Mouse (Mus musculus) CH12.LX (cell line): ENCODE results near the gene Nfic. TPM values are rescaled to one million over a fixed set of nuclear protein-coding genes. Genes with fewer than 3 reads are reported as not detected.

Experiments used
- DNase-seq: peaks from one replicate; pipeline ENCODE4 v3.0.0-alpha.2; 2013; ENCODE audit errors: extremely low read depth
- H3K27ac ChIP-seq: 2 replicates; pipeline ENCODE4 v1.5.1; 2012; ENCODE audit warnings: low read depth, mild to moderate bottlenecking, control low read depth, moderate library complexity; ENCODE audit not compliant: insufficient read depth
- H3K27me3 ChIP-seq: replicated peaks from 2 replicates; pipeline ENCODE3; 2012; ENCODE audit warnings: inconsistent platforms
- H3K36me3 ChIP-seq, 2 experiments: replicated peaks in 1 of 2; 2 replicates each; pipeline versions ENCODE3 to v1.6.1; 2012; ENCODE audit warnings: inconsistent platforms in 1 of 2, low read length in 1 of 2, mild to moderate bottlenecking in 1 of 2, mixed read lengths in 1 of 2, moderate library complexity in 1 of 2; ENCODE audit not compliant: control insufficient read depth in 1 of 2, insufficient read depth in 1 of 2
- H3K4me1 ChIP-seq, 2 experiments: 2 replicates each; pipeline ENCODE4 v1.6.1; 2012; ENCODE audit warnings: inconsistent platforms in 1 of 2, moderate library complexity in 1 of 2; ENCODE audit not compliant: insufficient read depth in 2 of 2, control insufficient read depth in 1 of 2
- H3K4me2 ChIP-seq: 2 replicates; pipeline ENCODE4 v1.6.1; 2012; ENCODE audit warnings: low read depth, mild to moderate bottlenecking, control low read depth; ENCODE audit not compliant: poor library complexity, insufficient read depth, severe bottlenecking
- H3K4me3 ChIP-seq, 3 experiments: fragments of 150-350 bp in 1 of 3; sonication (generic) in 1 of 3; replicated peaks in 1 of 3; 2 replicates each; pipeline versions ENCODE3 to v1.5.1; 2011 to 2012; ENCODE audit warnings: low read depth in 2 of 3, low read length in 2 of 3, mild to moderate bottlenecking in 2 of 3, moderate library complexity in 2 of 3, control low read depth in 1 of 3, improper control_type of control experiment in 1 of 3, inconsistent platforms in 1 of 3, mixed read lengths in 1 of 3; ENCODE audit not compliant: poor library complexity in 1 of 3
- H3K79me2 ChIP-seq: replicated peaks from 2 replicates; pipeline ENCODE4 v1.6.1; 2012; ENCODE audit warnings: mild to moderate bottlenecking, moderate library complexity; ENCODE audit not compliant: control insufficient read depth, poor library complexity, insufficient read depth, severe bottlenecking; ENCODE audit errors: extremely low read depth
- H3K9ac ChIP-seq: 2 replicates; pipeline ENCODE4 v1.6.1; 2012; ENCODE audit warnings: low read depth, mild to moderate bottlenecking, control low read depth, moderate library complexity; ENCODE audit not compliant: insufficient read depth
- H3K9me3 ChIP-seq: replicated peaks from 2 replicates; pipeline ENCODE3; 2012; ENCODE audit warnings: low read length, inconsistent platforms, mixed read lengths
- CHD1 ChIP-seq: IDR thresholded peaks from 2 replicates; pipeline ENCODE4 v1.6.1; 2012; ENCODE audit warnings: low read depth, low read length, improper control_type of control experiment, inconsistent platforms
- CHD2 ChIP-seq: IDR thresholded peaks from 2 replicates; pipeline ENCODE4 v1.6.1; 2011; ENCODE audit warnings: low read length, improper control_type of control experiment
- CTCF ChIP-seq, 2 experiments: IDR thresholded peaks in 1 of 2; conservative IDR thresholded peaks in 1 of 2; 2 replicates each; pipeline ENCODE4 v1.5.1; 2011 to 2012; ENCODE audit warnings: low read depth in 2 of 2, low read length in 2 of 2, improper control_type of control experiment in 1 of 2, inconsistent platforms in 1 of 2, mild to moderate bottlenecking in 1 of 2, moderate library complexity in 1 of 2
- E2F4 ChIP-seq: IDR thresholded peaks from 2 replicates; pipeline ENCODE4 v1.6.1; 2011; ENCODE audit warnings: low read depth, low read length, improper control_type of control experiment; ENCODE audit not compliant: insufficient replicate concordance
- EP300 ChIP-seq: IDR thresholded peaks from 2 replicates; pipeline ENCODE4 v1.6.1; 2011; ENCODE audit warnings: low read length, improper control_type of control experiment
- ETS1 ChIP-seq: conservative IDR thresholded peaks from 2 replicates; pipeline ENCODE4 v1.6.1; 2012; ENCODE audit warnings: low read depth, mild to moderate bottlenecking, inconsistent platforms, low read length, improper control_type of control experiment, moderate library complexity
- IRF4 ChIP-seq: IDR thresholded peaks from 2 replicates; pipeline ENCODE4 v1.6.1; 2014; ENCODE audit warnings: low read depth, mild to moderate bottlenecking, inconsistent platforms, low read length, improper control_type of control experiment
- JUN ChIP-seq: IDR thresholded peaks from 2 replicates; pipeline ENCODE4 v1.6.1; 2011; ENCODE audit warnings: low read depth, mild to moderate bottlenecking, low read length, improper control_type of control experiment, moderate library complexity; ENCODE audit not compliant: insufficient read depth
- JUND ChIP-seq: conservative IDR thresholded peaks from 2 replicates; pipeline ENCODE4 v1.6.1; 2011; ENCODE audit warnings: low read depth, low read length, improper control_type of control experiment
- MAFK ChIP-seq: IDR thresholded peaks from 2 replicates; pipeline ENCODE4 v1.6.1; 2011; ENCODE audit warnings: low read length, improper control_type of control experiment; ENCODE audit not compliant: insufficient replicate concordance
- NELFE ChIP-seq: IDR thresholded peaks from 2 replicates; pipeline ENCODE4 v1.6.1; 2011; ENCODE audit warnings: low read depth, low read length, improper control_type of control experiment
- POLR2A ChIP-seq: IDR thresholded peaks from 2 replicates; pipeline ENCODE4 v1.6.1; 2011; ENCODE audit warnings: low read depth, mild to moderate bottlenecking, improper control_type of control experiment, low read length
- RAD21 ChIP-seq: IDR thresholded peaks from 2 replicates; pipeline ENCODE4 v1.6.1; 2011; ENCODE audit warnings: low read depth, mild to moderate bottlenecking, low read length, improper control_type of control experiment, moderate library complexity
- RCOR1 ChIP-seq: conservative IDR thresholded peaks from 2 replicates; pipeline ENCODE4 v1.6.1; 2012; ENCODE audit warnings: low read depth, mild to moderate bottlenecking, inconsistent platforms, low read length, improper control_type of control experiment
- SIN3A ChIP-seq: IDR thresholded peaks from 2 replicates; pipeline ENCODE4 v1.6.1; 2012; ENCODE audit warnings: low read length, improper control_type of control experiment, inconsistent platforms
- TBP ChIP-seq: conservative IDR thresholded peaks from 2 replicates; pipeline ENCODE4 v1.6.1; 2011; ENCODE audit warnings: low read depth, low read length, improper control_type of control experiment
- UBTF ChIP-seq: IDR thresholded peaks from 2 replicates; pipeline ENCODE4 v1.6.1; 2012; ENCODE audit warnings: low read depth, mild to moderate bottlenecking, inconsistent platforms, low read length, improper control_type of control experiment, moderate library complexity
- ZNF384 ChIP-seq: IDR thresholded peaks from 2 replicates; pipeline ENCODE4 v1.6.1; 2012; ENCODE audit warnings: low read depth, low read length, improper control_type of control experiment, inconsistent platforms
- dilution Hi-C: fragments of 300-500 bp; cut with MboI; formaldehyde crosslinking; loops from 2 replicates; pipeline ENCODE4 v1.14.3; 2020; ENCODE audit warnings: low sequenced_read_pairs; ENCODE audit not compliant: extremely low pct_unique_long_range_greater_than_20kb, extremely low pct_ligation_motif_present
- in situ Hi-C: fragments of 300-500 bp; cut with MboI; formaldehyde crosslinking; loops from 3 replicates; pipeline ENCODE4 v1.14.3; 2019; ENCODE audit warnings: low sequenced_read_pairs, low pct_ligation_motif_present, low pct_unique_long_range_greater_than_20kb, mixed read lengths
- polyA plus RNA-seq: library from polyadenylated mRNA; unstranded; fragments of >175 nt; gene quantifications from 2 replicates; pipeline ENCODE4 v1.2.1, GENCODE M21; 2012; ENCODE audit warnings: low read depth; ENCODE audit not compliant: insufficient read length
- total RNA-seq, 2 experiments: library from RNA; depleted of rRNA; stranded (reverse); fragments of 300-350 nt in 1 of 2; fragments of >200 nt in 1 of 2; gene quantifications; 2 replicates each; pipeline ENCODE4 v1.2.3; 2012 to 2014

Nfic gene
- total and polyA plus RNA-seq, 3 experiments = 0.07 to 4.7 (median 4.0) TPM

DNA sequence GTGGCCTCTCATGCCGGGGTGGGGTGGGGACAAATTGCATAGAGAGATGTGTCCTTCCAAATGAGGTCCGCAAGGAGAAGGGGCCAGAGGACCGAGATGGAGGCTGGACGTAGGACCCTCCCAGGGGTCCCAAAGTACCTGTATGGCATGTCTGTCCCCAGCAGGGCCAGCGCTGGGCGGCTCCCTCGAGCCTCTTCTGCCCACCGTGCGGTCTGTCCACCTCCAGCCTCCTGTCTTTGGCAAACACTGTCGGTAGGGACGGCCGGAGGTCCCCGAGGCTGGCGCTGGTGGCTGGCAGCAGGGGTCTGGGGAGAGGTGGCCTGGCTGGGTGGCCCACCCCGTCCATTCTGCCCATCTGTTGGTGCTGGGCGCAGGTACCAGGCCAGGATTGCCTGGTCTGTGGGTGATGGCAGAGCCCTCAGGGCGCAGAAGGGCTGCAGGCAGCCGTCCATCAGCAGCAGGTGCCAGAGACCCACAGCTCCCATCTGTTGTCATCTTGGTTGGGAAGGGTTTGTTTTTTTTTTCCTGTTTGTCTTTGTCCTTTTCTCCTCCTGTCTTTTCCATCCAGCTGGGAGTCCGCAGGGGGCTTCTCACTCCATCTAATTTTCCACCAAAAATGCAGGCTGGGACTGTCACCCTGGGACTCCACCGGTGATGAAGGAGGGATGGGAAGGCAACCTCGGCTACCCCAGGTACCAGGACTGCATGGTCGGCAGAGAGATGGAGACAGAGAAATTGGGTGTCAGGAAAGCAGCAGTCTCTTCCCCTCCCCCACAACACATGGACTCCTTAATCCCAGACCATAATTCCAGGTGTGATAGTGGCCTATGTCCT lies 54.8 kb downstream of the Nfic start:
- H3K9ac ChIP-seq = no peak overlapping the region
- H3K9me3 ChIP-seq = no peaks in the 10 kb centered on the region
- H3K4me3 ChIP-seq = no peak overlapping the region
- no peaks in the 10 kb centered on the region for H3K27me3 ChIP-seq
- no peak overlapping the region for H3K4me2 ChIP-seq
- no peak for DNase-seq
- no peaks in the 10 kb centered on the region for H3K79me2 ChIP-seq
- TF ChIP-seq TBP = no peak
- no peak for TF ChIP-seq JUN
- TF ChIP-seq ETS1 = no peak
- TF ChIP-seq EP300 = no peak
- no peak for TF ChIP-seq CHD1
- TF ChIP-seq JUND = no peak
- TF ChIP-seq CTCF (conservative IDR thresholded peaks at IDR 0.05 in 1 of 2, IDR thresholded peaks at IDR 0.05 in 1 of 2; ENCODE audit: low read depth in 2 of 2, low read length in 2 of 2) = no peak
- TF ChIP-seq SIN3A = no peak
- TF ChIP-seq E2F4 = no peak
- TF ChIP-seq CHD2 = no peak
- TF ChIP-seq ZNF384 = no peak
- no peak for TF ChIP-seq IRF4
- TF ChIP-seq UBTF = no peak
- TF ChIP-seq RAD21 = no peak
- TF ChIP-seq MAFK = no peak
- TF ChIP-seq RCOR1 = no peak
- H3K4me1 ChIP-seq = peaks cover 0 to 8% of the 10 kb centered on the region in 2 experiments; a peak in 1 of 4 replicates
- H3K27ac ChIP-seq = no peak overlapping the region
- in situ Hi-C loops = no loop called here
- dilution Hi-C loops = no loop called here
- H3K36me3 ChIP-seq = peaks cover 57 to 67% of the 10 kb centered on the region in 2 experiments

DNA sequence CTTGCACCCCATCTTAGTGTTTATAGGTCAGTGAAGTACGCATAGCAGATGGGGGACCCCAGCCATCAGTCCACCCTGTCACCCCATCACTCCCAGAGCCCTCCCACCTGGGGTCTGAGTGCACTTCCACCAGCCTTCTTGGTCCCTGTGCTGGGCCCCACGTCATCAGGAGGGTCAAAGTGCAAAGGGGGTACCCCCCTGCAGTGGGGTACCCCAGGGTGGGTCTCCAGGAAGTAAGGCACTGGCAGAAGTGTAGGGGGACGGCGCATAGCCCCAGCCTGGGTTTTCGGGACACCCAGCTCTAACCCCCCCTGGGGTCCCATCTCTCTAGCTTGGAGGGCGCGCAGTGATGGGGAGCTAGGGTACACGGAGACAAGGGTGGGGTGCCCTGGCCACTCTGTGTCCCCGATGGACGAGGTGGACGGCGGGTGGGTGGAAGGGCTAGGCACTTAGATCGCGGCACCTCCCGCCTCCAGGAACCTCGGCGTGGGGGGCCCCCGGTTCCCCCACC lies 55.6 kb downstream of the Nfic start:
- dilution Hi-C loops = no loop called here
- Histone ChIP-seq H3K4me2 (no peak overlapping the region), H3K4me3 (no peak overlapping the region), H3K9me3 (no peaks in the 10 kb centered on the region), H3K4me1 (peaks cover 0 to 6% of the 10 kb centered on the region in 2 experiments; a peak in 1 of 4 replicates)
- DNase-seq = no peak
- no peak for TF ChIP-seq POLR2A
- TF ChIP-seq RCOR1 = no peak
- TF ChIP-seq NELFE = no peak
- TF ChIP-seq E2F4 = no peak
- TF ChIP-seq, all 38 proteins: peak for 0
- no peak overlapping the region for H3K27ac ChIP-seq
- in situ Hi-C loops = no loop called here
- peaks cover 51 to 63% of the 10 kb centered on the region in 2 experiments for H3K36me3 ChIP-seq
- H3K9ac ChIP-seq = no peak overlapping the region
- no peaks in the 10 kb centered on the region for H3K79me2 ChIP-seq
- no peaks in the 10 kb centered on the region for H3K27me3 ChIP-seq
